Mouse (Mus musculus) forebrain, embryonic 16.5 days (tissue): ENCODE results near the gene Hspa2. TPM values are rescaled to one million over a fixed set of nuclear protein-coding genes. Genes with fewer than 3 reads are reported as not detected.
A peak's percentile ranks its signal among the peaks of the same experiment; 100 is the strongest.

Experiments used
- ATAC-seq: fragments of 200-750 bp; cut with Nextera tagmentation; 2 replicates; pipeline ENCODE4 v1.8.0; 2017; ENCODE audit warnings: mild to moderate bottlenecking, moderate library complexity
- H3K27ac ChIP-seq: fragments of 300-500 bp; sonication (generic); 2 replicates; pipeline ENCODE4 v1.5.1; 2014; ENCODE audit warnings: low read length, control low read depth
- H3K27me3 ChIP-seq: fragments of 300-500 bp; sonication (generic); replicated peaks from 2 replicates; pipeline ENCODE4 v1.6.1; 2014; ENCODE audit warnings: low read length; ENCODE audit not compliant: control insufficient read depth, insufficient read depth
- H3K36me3 ChIP-seq: fragments of 300-500 bp; sonication (generic); 2 replicates; pipeline ENCODE4 v1.6.1; 2014; ENCODE audit not compliant: control insufficient read depth, insufficient read depth
- H3K4me1 ChIP-seq: fragments of 300-500 bp; sonication (generic); replicated peaks from 2 replicates; pipeline ENCODE4 v1.6.1; 2014; ENCODE audit warnings: low read length; ENCODE audit not compliant: control insufficient read depth, insufficient read depth
- H3K4me2 ChIP-seq: fragments of 300-500 bp; sonication (generic); 2 replicates; pipeline ENCODE4 v1.6.1; 2014; ENCODE audit warnings: mild to moderate bottlenecking, low read length, control low read depth
- H3K4me3 ChIP-seq: fragments of 300-500 bp; sonication (generic); replicated peaks from 2 replicates; pipeline ENCODE4 v1.5.1; 2014; ENCODE audit warnings: mild to moderate bottlenecking, low read length, control low read depth
- H3K9ac ChIP-seq: fragments of 300-500 bp; sonication (generic); replicated peaks from 2 replicates; pipeline ENCODE4 v1.6.1; 2014; ENCODE audit warnings: low read depth, low read length, control low read depth
- H3K9me3 ChIP-seq: fragments of 300-500 bp; sonication (generic); 2 replicates; pipeline ENCODE4 v1.6.1; 2016; ENCODE audit warnings: low read length; ENCODE audit not compliant: control insufficient read depth
- WGBS: fragments of 180-500 bp; shearing (Covaris S2); extraction: QIAGEN DNeasy Blood & Tissue Kit; methylation state at CpG from one replicate; pipeline ENCODE4 v1.1.7; 2014; 5-methylcytosine and 5-hydroxymethylcytosine counted together
- polyA plus RNA-seq: library from polyadenylated mRNA; unstranded; fragments of >200 nt; fragmentation: Nextera tagmentation; extraction: Ambion mirVana; gene quantifications from 2 replicates; pipeline ENCODE4 v1.2.1, GENCODE M21; 2015

Gene Hspa2
- polyA plus RNA-seq = 5.4 and 6.2 TPM in 2 replicates

DNA sequence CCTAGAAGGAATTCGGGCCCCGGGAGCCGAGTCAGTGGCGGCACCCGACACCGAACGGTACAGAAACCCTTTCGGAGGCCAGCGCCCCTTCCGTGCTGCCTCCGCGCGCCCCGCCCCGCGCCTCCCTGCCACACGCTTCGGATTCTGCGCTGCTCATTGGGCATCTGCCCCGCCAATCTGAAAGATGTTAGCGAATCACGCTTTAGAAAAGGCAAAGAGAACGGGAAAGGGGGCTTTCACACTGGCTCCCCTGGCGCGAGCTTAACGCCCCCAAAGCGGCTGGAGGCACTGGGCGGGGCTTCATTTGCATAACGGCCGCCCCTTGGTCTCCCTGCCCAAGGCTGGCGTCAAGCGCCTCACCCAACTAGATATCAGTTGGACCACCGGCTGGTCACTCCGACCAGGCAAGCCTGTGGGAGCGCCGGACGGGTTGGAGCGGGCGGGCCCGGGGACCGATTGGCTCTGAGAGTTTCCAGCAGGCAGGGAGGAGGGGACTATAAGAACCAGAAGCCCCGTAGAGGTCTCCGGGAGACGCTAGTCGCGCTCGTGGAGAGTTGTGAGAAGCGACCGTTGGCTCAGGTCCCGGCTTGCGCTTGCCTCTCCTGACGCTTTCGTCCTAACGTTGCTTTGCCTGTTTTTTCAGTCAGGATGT is at the start of gene Hspa2:
Gene Hspa2 (plus strand): TSS at position 291 of the 652 bp plus-strand sequence.
- Histone ChIP-seq H3K36me3 (no peaks in the 10 kb centered on the region), H3K4me3 (peak within 1 kb of the TSS; percentile 77), H3K27me3 (peaks cover 23% of the 10 kb centered on the region), H3K9ac (peak within 1 kb of the TSS; percentile 82), H3K9me3 (no peaks in the 10 kb centered on the region), H3K4me1 (peaks cover 20% of the 10 kb centered on the region), H3K27ac (peak within 1 kb of the TSS; percentile 92), H3K4me2 (peak within 1 kb of the TSS; percentile 65)
- peak; percentile 97 for ATAC-seq
- under 1% methylated on average over 54 of the region's 54 CpGs for WGBS

DNA sequence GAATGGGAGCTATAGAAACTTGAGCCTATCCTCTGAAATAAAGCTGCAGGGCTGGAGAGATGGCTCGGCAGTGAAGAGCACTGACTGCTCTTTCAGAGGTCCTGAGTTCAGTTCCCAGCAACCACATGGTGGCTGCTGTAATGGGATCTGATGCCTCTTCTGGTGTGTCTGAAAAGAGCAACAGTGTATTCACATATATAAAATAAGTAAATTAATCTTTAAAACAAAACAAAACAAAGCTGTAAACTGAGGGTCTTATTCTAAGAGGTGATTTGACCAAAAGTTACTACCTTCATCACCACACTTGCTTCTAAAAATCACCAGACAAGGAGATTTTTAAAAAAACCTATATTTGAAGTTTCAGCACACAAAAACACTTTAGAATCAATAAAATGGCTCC is 43.1 kb upstream of the Hspa2 start:
- Histone ChIP-seq H3K36me3 (0 out of 2 replicates have a peak, but pooled peaks cover 2% of the 10 kb centered on the region), H3K4me3 (no peak overlapping the region), H3K9ac (no peak overlapping the region), H3K4me1 (no peaks in the 10 kb centered on the region; the same call in 1 of the 2 replicates), H3K4me2 (no peak overlapping the region), H3K27ac (no peak overlapping the region), H3K9me3 (no peaks in the 10 kb centered on the region), H3K27me3 (no peaks in the 10 kb centered on the region)
- no peak for ATAC-seq
- 10% methylated on average over 1 of the region's 1 CpGs for WGBS

DNA sequence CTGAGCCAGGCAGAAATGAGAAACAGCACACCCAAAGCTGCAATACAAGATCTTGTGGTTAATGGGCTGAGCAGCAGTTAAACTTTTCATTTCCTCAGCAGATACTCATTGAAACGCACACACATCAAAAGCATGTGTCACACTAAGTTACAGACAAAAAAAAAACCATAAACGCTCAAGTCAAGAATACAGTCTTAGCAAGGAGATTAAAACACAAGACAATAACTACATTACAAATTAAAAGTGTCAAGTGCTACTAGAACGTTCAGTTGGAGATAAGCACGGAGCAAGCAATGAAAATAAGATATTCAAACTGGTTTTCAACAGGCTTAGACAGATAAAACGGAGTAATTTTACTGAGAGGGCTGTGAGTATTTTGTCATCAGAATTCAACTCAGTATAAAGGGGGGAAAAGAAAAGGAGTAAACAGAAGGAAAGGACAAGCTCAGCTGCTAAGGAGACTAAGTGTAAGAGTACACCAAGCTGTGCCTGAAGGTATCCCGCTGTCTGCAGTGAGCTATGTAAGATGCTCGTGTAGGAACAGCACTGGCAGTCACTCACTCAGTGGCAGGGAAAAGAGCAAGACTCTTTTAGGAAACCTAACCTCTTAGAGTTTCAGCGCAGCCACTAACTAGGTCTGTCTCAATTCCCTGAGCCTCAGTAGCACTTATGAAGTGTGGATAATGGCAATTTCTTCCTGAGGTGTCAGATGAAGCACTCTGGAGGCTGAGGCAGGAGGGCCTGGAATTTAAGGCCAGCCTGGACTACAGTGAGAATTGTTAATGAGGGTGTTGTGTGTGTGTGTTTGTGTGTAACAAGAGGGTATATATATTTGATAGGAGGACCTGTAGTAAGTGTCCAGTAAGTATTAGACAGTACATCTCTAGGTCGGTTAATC is 42.3 kb upstream of the Hspa2 start:
- Histone ChIP-seq H3K4me1 (peaks cover 4% of the 10 kb centered on the region; the same call in 1 of the 2 replicates), H3K4me3 (no peak overlapping the region), H3K4me2 (no peak overlapping the region), H3K27ac (no peak overlapping the region), H3K9ac (no peak overlapping the region), H3K36me3 (0 out of 2 replicates have a peak, but pooled peaks cover 2% of the 10 kb centered on the region), H3K9me3 (no peaks in the 10 kb centered on the region), H3K27me3 (no peaks in the 10 kb centered on the region)
- 64% methylated on average over 9 of the region's 9 CpGs for WGBS
- ATAC-seq = no peak

DNA sequence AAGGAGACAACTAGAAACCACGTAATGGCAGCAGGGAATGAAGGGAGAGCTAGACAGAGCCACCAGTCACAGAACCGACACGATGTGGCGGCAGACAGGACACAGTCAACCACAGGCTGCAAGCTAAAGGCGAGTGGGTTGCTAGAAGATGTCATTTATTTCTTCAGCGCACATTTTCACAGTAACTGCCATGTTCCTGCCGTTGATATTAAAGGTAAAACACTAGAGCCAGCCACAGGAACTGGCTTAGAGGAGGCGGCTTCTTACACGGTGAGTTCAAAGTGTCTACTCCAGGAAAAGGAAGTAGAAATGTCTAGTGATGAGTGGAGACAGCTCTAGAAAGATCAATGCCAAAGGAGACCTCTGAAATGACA is 41.7 kb upstream of the Hspa2 start:
- no peak overlapping the region for H3K4me2 ChIP-seq
- H3K36me3 ChIP-seq = 0 out of 2 replicates have a peak, but pooled peaks cover 2% of the 10 kb centered on the region
- no peaks in the 10 kb centered on the region for H3K27me3 ChIP-seq
- peaks cover 10% of the 10 kb centered on the region for H3K4me1 ChIP-seq
- H3K4me3 ChIP-seq = no peak overlapping the region
- H3K9ac ChIP-seq = no peak overlapping the region
- no peak for ATAC-seq
- H3K9me3 ChIP-seq = no peaks in the 10 kb centered on the region
- H3K27ac ChIP-seq = no peak overlapping the region
- 88% methylated on average over 9 of the region's 9 CpGs for WGBS

DNA sequence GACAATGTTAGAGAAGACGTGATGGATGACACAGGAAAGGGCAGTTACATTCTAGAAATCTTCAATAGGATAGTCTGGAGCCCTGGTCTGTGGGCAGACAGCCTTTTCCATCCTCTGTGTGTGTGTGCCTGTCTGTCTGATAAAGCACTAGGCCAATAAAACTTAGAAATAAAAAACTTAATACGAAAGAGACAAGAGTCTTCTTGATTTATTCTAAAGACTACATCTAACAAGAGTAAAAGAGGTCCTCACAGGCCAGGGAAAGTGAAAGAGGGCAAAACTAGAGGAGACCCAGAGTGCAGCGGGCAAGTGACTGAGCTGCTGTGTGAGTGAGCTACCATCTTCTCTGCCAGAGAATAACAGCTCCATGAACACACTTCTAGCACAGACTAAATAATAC is 37.7 kb upstream of the Hspa2 start:
- Histone ChIP-seq H3K9me3 (no peaks in the 10 kb centered on the region), H3K27ac (no peak overlapping the region), H3K9ac (no peak overlapping the region), H3K4me1 (peaks cover 24% of the 10 kb centered on the region), H3K27me3 (no peaks in the 10 kb centered on the region), H3K4me3 (no peak overlapping the region), H3K36me3 (no peaks in the 10 kb centered on the region), H3K4me2 (no peak overlapping the region)
- no peak for ATAC-seq
- whole genome bisulfite sequencing = 82% methylated on average over 3 of the region's 3 CpGs

DNA sequence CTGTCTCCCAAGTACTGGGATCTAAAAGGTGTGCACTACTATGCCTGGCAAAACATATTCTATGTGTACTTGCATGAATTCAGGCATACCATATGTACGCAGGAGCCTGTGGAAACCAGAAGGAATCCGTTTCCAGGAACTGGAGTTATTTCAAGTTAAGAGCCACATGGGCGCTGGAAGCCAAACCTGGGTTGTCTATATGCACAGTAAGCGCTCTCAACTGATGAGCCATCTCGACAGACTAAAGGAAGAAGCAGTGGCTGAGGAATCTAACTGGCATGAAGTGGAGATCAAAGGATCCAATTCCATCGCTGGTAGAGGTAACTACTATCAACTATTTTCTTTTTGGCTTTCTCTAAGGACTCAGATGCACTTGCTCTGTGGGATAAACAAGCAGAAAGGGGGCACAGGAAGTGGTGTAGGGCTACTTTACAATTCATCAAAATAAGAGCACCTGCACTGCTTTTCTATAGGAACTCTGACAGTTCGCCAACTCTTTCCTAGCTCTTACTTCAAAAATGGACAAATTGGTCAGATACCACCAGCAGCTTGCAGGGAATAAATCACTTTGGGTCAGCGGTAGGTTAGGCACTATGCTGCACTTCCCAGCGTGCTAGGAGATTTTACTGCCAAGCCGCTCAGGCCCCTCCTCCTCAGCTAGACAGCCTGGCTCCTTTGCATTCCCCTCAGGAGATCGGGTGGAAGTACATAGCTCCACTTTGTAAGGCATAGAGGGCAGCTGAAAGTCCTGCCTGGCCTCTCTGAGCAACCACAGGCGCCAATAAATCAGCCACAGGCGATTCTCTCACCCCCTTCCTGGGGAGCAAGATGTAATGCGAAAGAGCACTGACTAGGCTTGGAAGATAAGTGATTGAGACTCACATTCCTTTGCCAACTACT is 36.6 kb upstream of the Hspa2 start:
- Histone ChIP-seq H3K4me2 (peak overlapping the region; percentile 89), H3K27ac (no peak overlapping the region), H3K27me3 (no peaks in the 10 kb centered on the region), H3K4me1 (peaks cover 35% of the 10 kb centered on the region), H3K36me3 (no peaks in the 10 kb centered on the region), H3K9ac (no peak overlapping the region; the same call in 1 of the 2 replicates), H3K9me3 (no peaks in the 10 kb centered on the region), H3K4me3 (no peak overlapping the region)
- WGBS = 27% methylated on average over 14 of the region's 14 CpGs
- no peak for ATAC-seq

DNA sequence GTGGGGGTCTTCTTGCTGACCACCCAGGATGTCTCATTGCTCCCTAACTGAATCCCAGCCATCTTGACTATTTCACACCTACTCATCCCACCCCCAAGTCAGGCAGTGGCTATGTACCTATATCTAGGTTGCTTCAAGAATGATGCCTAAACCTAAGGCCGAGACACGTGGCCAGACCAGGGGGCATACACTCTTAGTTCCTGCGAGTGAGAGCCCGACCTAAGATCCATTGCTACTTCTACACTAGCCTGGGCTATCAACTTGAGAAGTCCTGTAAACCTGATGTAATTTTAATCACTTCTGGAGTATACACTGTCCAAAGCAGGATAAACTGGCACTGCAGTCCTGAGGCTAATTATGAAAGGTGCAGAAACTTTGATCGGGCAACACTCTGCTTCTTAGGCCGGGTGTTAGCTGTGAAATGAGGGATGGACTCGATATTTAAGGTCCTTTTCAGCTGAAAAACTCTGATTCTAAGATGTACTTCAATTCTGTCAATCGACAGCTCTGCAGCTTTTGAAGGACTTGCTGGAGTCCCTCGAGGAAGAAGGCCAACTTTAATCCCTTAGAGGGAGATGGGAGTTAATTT is 35.7 kb upstream of the Hspa2 start:
- peak overlapping the region; percentile 97 for H3K27ac ChIP-seq
- no peaks in the 10 kb centered on the region for H3K9me3 ChIP-seq
- 6% methylated on average over 9 of the region's 9 CpGs for WGBS
- H3K4me1 ChIP-seq = peaks cover 39% of the 10 kb centered on the region
- no peaks in the 10 kb centered on the region for H3K36me3 ChIP-seq
- H3K9ac ChIP-seq = peak overlapping the region; percentile 98
- no peaks in the 10 kb centered on the region for H3K27me3 ChIP-seq
- H3K4me2 ChIP-seq = peak overlapping the region; percentile 89
- ATAC-seq = no peak
- H3K4me3 ChIP-seq = peak overlapping the region; percentile 94

DNA sequence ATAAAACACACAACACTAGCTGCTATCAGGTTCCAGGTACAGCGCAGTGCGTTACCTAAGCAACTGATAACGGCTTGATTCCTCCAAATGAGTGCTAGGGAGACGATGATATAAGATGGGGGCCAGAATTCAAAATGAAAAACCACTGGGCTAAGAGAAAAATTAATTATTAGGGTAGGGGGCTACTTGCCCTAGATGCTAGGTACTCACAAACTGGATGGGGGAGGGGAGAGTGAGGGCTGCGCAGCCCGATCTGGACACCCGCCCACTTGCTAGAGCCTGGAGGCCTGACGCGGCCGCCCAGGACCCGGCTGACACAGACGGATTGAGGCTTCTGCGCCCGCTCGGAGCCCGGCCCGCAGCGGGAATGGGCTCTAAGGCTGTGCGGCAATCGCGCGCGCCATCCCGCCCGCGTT is 35.2 kb upstream of the Hspa2 start:
- Histone ChIP-seq H3K9ac (peak overlapping the region; percentile 98), H3K4me1 (peaks cover 39% of the 10 kb centered on the region), H3K9me3 (no peaks in the 10 kb centered on the region), H3K27ac (peak overlapping the region; percentile 97), H3K4me3 (peak overlapping the region; percentile 94), H3K36me3 (no peaks in the 10 kb centered on the region), H3K27me3 (no peaks in the 10 kb centered on the region), H3K4me2 (peak overlapping the region; percentile 89)
- ATAC-seq = peak; percentile 44
- WGBS = 1% methylated on average over 26 of the region's 26 CpGs
